Mouse (Mus musculus) E14TG2a.4 (cell line): ENCODE measurements around the gene Npas2.

ENCODE experiments used
- CTCF ChIP-seq: conservative IDR thresholded peaks from 2 replicates; pipeline ENCODE4 v1.5.1; 2014; ENCODE audit warnings: low read length
- NANOG ChIP-seq: IDR thresholded peaks from 2 replicates; pipeline ENCODE4 v1.6.1; 2014; ENCODE audit warnings: borderline replicate concordance, low read length, mixed read lengths
- POU5F1 ChIP-seq: IDR thresholded peaks from 2 replicates; pipeline ENCODE4 v1.6.1; 2014; ENCODE audit warnings: low read length, borderline replicate concordance

- TF ChIP-seq CTCF (no peak), POU5F1 (no peak), NANOG (no peak)
Measured at GRCm38 (mm10) chr1:39272976-39273375, 79.4 kb downstream of the Npas2 start.
